In genomic region chr13:3910356-3910755, GRCm38 (mm10) we compare ENCODE assay signal across 30 mouse cellular contexts. TPM values are rescaled to one million over a fixed set of nuclear protein-coding genes. Genes with fewer than 3 reads are reported as not detected.
"Had no signal": no experiment of that assay in that cellular context is flagged by ENCODE, and none has a peak within 500 bp of the region (broad histone marks: within the 10 kb centered on the region; RNA-seq: fewer than 3 reads in every experiment).

No protein-coding gene starts in this region.

- H3K4me1 ChIP-seq: embryonic facial prominence, embryonic 10.5 days; embryonic facial prominence, embryonic 12.5 days; embryonic facial prominence, embryonic 13.5 days; embryonic facial prominence, embryonic 15.5 days; forebrain, embryonic 10.5 days; forebrain, embryonic 12.5 days; forebrain, embryonic 13.5 days; forebrain, embryonic 15.5 days; heart, embryonic 10.5 days had no signal

- DNase-seq: cerebellum, adult 9-11 months; cerebellum, postnatal 10 days; cerebellum, postnatal 14 days; cerebellum, postnatal 25 days; cerebellum, postnatal 36 days; embryo, embryonic 11 days; forebrain, postnatal 0 days; gastrocnemius, adult 2 months; gastrocnemius, postnatal 10 days; gastrocnemius, postnatal 25 days; gastrocnemius, postnatal 36 days; heart, adult 11 months; heart, adult 18-20 months; heart, adult 2 months had no signal

- H3K4me3 ChIP-seq: embryonic facial prominence, embryonic 10.5 days; embryonic facial prominence, embryonic 12.5 days; embryonic facial prominence, embryonic 13.5 days; embryonic facial prominence, embryonic 15.5 days; erythroblast, embryonic 14.5 days; forebrain, embryonic 10.5 days; forebrain, embryonic 12.5 days; forebrain, embryonic 13.5 days; forebrain, embryonic 15.5 days; gastrocnemius, adult 2 months; heart, adult 2 months; heart, embryonic 10.5 days had no signal

- H3K9me3 ChIP-seq: embryonic facial prominence, embryonic 12.5 days; embryonic facial prominence, embryonic 13.5 days; embryonic facial prominence, embryonic 15.5 days; forebrain, embryonic 13.5 days; forebrain, embryonic 15.5 days; heart, embryonic 10.5 days had no signal

- H3K27me3 ChIP-seq: embryonic facial prominence, embryonic 12.5 days; embryonic facial prominence, embryonic 13.5 days; embryonic facial prominence, embryonic 15.5 days; forebrain, embryonic 12.5 days; forebrain, embryonic 13.5 days; forebrain, embryonic 15.5 days had no signal

- H3K36me3 ChIP-seq: embryonic facial prominence, embryonic 15.5 days; forebrain, embryonic 15.5 days had no signal

RNA-seq across cellular contexts. Expression of gene Tubal3, which starts 7.7 kb away (rescaled TPM):
- total RNA-seq: common myeloid progenitor, adult 5-6 weeks; forebrain, postnatal 0 days; gastrocnemius, adult 18-20 months; gastrocnemius, adult 2 months; gastrocnemius, adult 8-10 months; gastrocnemius, postnatal 10 days; gastrocnemius, postnatal 25 days; gastrocnemius, postnatal 36 days; gastrocnemius, postnatal 4 days; granulocyte monocyte progenitor cell, adult 5-6 weeks; heart, adult 18-20 months; heart, adult 2 months; heart, adult 8-10 months had no signal

RNA-seq across cellular contexts. Expression of gene Ucn3, which starts 34.8 kb away (rescaled TPM):
- total RNA-seq: common myeloid progenitor, adult 5-6 weeks; gastrocnemius, adult 18-20 months; gastrocnemius, adult 2 months; gastrocnemius, adult 8-10 months; gastrocnemius, postnatal 10 days; gastrocnemius, postnatal 25 days; gastrocnemius, postnatal 36 days; gastrocnemius, postnatal 4 days; granulocyte monocyte progenitor cell, adult 5-6 weeks; heart, adult 18-20 months; heart, adult 2 months; heart, adult 8-10 months had no signal

RNA-seq across cellular contexts. Expression of gene Calm5, which starts 56.4 kb away (rescaled TPM):
- total RNA-seq: common myeloid progenitor, adult 5-6 weeks; forebrain, postnatal 0 days; gastrocnemius, adult 2 months; gastrocnemius, adult 8-10 months; gastrocnemius, postnatal 10 days; gastrocnemius, postnatal 25 days; gastrocnemius, postnatal 36 days; gastrocnemius, postnatal 4 days; granulocyte monocyte progenitor cell, adult 5-6 weeks; heart, adult 18-20 months; heart, adult 2 months; heart, adult 8-10 months had no signal
